Mouse (Mus musculus) left cerebral cortex, postnatal 25 days (tissue): ENCODE results near the gene Zbtb24. TPM values are rescaled to one million over a fixed set of nuclear protein-coding genes. Genes with fewer than 3 reads are reported as not detected.

Source experiments
- DNase-seq, 2 experiments: peaks; one replicate each; pipeline ENCODE4 v3.0.0; 2022; ENCODE audit warnings: low spot score in 2 of 2, mixed read lengths in 1 of 2
- intact Hi-C: fragments of 180-260 bp; cut with DNase I; formaldehyde crosslinking; loops from one replicate; pipeline ENCODE4 v1.15.1; 2025
- total RNA-seq, 2 experiments: library from RNA; stranded (reverse); gene quantifications; 2 replicates each; pipeline ENCODE4 v1.2.3; 2021

Gene Zbtb24
- total RNA-seq, 2 experiments from 2014 or later = 17.4 to 20.0 TPM

DNA sequence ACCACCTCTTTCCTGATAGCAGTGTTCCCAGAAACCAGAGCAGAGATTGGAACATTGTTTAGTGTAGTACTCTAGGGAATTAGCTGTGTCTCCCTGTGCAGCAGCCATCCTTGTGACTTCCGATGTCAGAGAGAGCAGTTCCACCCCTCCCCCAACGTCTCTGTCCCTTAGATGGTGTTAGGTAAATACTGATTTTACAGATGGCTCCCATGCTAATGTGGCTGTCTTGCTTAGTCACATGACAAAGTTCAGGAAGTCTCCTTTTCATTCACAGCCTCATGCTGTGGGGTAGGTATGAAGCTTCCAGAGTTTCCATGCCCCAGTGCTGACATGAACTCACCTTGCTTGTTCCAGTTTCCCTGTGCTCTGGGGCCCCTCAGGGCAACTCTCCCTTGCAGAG, 10.3 kb downstream of the Zbtb24 start:
- intact Hi-C loops = no loop called here
- no peak for DNase-seq

DNA sequence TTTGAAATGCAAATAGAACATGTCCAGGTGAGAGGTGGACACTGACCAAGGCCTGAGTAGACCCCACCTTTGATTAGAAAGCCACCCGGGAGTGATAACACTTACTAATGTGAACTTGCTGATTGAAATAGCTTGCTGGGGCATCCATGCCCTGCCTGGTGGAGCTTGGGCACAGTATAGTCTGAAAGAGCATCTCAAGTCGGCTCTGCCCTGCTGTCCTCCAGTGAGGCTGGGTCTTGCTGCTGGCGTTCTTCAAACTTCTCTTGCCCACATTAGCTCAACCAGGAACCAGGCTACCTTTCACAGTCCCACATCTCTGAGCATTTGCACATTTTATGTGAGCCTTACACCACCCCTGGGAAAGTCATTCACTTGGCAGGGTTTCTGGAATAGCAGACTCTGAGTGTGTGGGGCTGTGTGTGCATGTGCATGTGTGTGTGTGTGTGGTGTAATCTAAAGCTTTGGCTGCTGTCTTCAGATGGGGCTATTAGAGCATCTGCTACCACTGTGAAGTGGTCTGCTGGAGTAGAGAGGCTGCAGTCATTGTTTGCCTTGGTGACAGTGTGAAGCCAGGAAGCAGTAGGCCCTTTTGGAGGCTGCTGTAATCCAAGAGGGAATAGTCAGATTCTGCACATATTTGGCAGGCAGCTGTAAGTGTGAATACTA, 11.0 kb downstream of the Zbtb24 start:
- peak in 1 of 2 experiments; percentile 66 for DNase-seq
- intact Hi-C loops = no loop called here

GRCm38 (mm10) chr10:41464401-41464955, 14.3 kb downstream of the Zbtb24 start:
- intact Hi-C loops = no loop called here
- no peak for DNase-seq

DNA sequence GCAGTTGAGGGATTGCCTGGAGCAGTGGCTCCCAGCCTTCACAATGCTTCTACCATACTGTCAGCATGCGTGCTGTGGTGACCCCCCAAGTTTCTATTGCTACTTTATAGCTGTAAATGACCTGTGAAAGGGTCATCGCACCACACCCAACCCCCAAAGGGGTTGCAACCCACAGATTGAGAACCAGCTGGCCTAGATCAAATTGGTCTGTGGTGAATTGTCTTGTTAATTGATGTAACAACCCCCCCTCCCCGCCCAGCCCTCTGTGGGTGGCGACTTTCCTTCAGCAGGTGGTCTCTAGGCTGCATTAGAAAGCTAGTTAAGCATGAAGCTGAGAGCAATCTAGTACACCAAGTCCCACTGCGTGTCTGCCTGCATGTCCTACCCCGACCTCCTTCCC, 17.1 kb downstream of the Zbtb24 start:
- DNase-seq = no peak
- intact Hi-C loops = no loop called here

DNA sequence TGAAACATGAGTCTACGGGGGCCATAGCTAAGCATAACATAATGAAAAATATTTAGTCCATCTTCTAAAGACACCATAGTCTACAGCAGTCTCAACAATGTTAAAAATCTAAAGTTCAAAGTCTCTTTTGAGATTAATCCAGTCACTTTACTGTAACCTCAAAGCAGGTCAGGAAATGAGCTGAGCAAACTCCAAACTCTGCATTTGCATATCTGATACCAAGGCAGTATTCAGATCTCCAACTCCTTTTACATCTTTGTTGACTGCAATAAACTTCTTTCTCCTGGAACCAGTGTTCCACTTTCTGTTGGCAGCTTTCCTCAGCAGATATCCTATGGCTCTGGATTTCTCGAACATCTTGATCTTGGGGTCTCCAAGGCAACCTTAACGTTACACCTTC, 20.5 kb downstream of the Zbtb24 start:
- no peak for DNase-seq
- intact Hi-C loops = no loop called here

DNA sequence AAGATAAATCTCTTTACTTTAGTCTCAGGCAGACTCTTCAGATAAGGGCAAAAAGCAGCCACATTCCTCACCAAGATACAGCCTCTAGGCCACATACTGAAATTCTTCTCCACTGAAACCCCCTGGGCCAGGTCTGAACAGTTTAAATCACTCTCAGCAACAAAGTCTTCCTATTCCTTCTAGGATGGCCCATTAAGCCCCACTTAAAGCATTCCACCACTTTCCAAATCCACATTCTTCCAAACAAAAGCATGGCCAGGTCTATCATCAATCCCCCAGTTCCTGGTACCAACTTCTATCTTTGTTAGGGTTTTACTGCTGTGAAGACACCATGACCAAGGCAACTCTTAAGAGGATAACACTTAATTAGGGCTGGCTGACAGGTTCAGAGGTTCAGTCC, 22.4 kb downstream of the Zbtb24 start:
- DNase-seq = no peak
- intact Hi-C loops = no loop called here

DNA sequence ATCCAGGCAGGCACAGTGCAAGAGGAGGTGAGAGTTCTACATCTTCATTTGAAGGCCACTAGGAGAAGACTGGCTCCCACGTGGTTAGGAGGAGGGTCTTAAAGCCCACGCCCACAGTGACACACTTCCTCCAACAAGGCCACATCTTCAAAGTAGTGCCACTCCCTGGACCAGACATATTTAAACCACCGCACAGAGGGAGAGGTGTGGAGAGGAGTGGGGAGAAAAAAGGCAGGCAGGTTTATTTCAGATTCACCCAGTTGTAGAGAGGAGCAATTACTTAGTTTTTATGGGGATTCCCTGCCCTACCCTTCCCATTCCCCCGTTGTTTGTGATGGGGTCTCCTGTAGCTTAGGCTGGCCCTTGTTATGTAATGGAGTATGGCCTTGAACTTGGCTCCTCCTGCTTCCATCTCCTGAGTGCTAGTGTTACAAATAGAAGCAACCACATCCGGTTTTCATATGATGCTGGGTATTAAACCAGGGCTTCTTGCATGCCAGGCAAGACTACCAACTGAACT, 22.8 kb downstream of the Zbtb24 start:
- intact Hi-C loops = no loop called here
- DNase-seq = no peak

DNA sequence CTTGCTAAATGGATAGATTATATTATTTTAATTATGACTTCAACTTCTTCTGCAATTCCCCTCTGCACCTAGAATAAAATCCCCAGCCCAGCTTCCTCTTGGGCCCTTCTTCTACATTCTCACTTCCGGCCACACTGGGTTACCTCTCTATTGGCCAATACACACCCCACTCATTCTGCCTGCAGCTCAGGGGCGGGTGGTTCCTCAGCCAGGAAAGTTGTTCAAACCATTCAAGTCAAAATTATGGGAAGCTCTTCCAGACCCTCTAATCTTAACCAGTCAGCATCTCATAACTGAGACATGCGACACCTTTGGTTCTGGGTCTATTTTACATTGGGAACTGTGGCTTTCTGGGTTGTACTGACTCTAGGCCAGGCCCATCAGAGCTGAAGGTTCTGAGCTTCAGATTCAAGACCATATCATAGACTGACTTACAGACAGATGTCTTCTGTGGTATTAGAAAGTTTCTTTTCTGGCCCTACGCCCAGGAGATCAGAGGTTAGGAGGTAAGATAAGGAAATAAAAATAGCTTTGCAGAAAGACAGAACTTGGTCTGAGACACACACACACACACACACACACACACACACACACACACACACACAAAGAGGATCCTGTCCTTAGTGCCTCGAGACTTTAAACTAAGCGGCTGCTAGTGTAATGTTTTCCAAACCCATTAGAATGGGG, 23.7 kb downstream of the Zbtb24 start:
- intact Hi-C loops = no loop called here
- no peak for DNase-seq

GRCm38 (mm10) chr10:41474981-41475391, 24.8 kb downstream of the Zbtb24 start:
- no peak for DNase-seq
- intact Hi-C loops = no loop called here

GRCm38 (mm10) chr10:41476171-41477017, 26.2 kb downstream of the Zbtb24 start, which contains the start of gene Mical1:
Mical1 (plus strand) TSS chr10:41476314.
- intact Hi-C loops = no loop called here
- DNase-seq = peak; percentile 26 to 54

DNA sequence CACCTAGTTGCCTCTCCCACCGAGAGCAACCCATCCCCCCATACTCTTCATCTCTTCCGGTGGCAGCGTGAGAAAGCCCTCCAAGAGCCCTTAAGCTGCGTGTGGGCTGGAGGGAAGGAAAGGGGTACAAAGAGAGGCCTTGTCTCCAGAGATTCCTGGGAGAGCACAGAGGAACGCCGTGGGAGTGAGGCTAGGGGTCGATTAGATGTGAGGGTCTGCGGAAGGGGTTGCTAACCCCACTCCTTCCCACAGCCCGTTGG, 26.8 kb downstream of the Zbtb24 start:
- DNase-seq = no peak
- intact Hi-C loops = no loop called here

DNA sequence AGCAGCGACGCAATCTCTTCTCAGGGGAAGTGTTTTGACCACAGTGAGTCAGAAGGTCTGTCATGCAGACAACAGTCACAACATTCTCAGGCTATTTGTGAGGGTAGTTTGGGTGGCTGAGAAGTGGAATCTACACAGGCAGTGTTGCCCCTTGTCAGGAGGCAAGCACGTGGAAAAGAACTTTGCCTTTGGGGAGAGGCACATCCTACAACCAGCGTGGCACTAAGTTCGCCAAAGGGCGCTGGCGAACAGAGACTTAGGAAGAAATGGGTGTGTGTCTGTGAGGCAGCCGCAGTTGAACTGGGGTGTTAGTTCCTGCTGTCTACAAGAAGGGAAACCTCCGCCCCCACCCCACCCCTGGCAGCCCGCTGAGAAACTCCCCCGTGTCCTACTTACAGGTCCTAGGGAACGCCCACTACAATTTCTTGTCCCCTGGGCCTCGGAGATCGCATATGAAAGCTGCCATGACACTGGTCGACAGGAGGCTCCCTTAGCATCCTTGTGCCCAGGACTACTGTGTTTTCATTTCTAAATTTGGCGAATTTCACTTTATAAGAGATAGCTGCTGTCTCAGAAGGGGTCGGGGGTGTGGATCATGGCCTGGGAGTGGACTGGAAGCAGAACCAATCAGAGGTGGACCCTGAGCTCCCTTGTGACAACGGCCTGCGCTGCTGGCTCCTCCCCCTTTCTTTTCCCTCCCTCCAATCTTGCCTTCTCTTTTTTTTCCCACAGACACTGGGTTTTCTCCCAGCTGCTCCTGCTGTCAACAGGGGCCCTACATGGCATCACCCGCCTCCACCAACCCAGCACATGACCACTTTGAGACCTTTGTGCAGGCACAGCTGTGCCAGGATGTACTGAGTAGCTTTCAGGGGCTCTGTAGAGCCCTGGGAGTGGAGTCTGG, 27.3 kb downstream of the Zbtb24 start:
- DNase-seq = peak; percentile 47 to 71
- intact Hi-C loops = no loop called here

DNA sequence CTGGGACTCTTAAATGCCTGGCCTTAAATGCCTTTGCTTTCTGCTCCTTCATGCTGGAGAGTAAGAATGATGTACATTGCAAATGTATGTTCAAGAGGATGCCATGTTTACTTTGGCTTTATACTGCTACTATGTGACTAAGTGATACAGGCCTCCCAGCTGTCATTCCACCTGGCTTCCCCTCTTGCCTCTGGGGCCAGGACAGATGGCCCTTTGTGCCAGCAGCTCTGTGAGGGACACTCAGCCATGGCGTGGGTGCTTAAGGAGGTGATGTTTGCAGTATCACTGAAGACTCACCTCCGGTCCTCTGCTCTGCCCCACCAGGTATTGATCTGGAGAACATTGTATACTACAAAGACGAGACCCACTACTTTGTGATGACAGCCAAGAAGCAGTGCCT, 29.8 kb downstream of the Zbtb24 start:
- intact Hi-C loops = no loop called here

GRCm38 (mm10) chr10:41480938-41481880, 31.0 kb downstream of the Zbtb24 start:
- no peak for DNase-seq
- intact Hi-C loops = no loop called here

More for the DNA sequence above, 29.8 kb downstream of the Zbtb24 start:
- no peak for DNase-seq

GRCm38 (mm10) chr10:41482446-41482845, 32.3 kb downstream of the Zbtb24 start:
- no peak for DNase-seq
- intact Hi-C loops = no loop called here

GRCm38 (mm10) chr10:41485778-41486177, 35.6 kb downstream of the Zbtb24 start:
- intact Hi-C loops = no loop called here
- no peak for DNase-seq

GRCm38 (mm10) chr10:41486506-41487170, 36.5 kb downstream of the Zbtb24 start:
- DNase-seq = no peak
- intact Hi-C loops = no loop called here

DNA sequence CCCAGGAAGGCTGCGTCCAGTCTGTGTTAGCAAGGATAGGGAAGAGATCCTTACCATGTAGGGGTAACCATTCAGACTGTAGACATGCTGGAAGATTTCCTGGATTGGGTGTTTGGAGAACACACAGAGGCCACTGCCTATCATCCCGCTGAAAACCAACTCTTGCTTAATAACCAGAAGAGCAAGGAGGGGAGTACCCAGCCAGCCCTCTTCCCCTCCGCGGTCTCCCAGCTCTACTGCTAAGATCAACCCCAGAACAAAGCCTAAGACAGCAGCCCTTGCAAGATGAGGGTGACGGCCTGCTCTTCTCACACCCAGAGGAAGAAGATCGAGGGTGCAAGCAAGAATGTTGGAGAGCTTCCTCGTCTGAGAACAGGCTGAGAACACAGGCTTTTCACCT, 38.7 kb downstream of the Zbtb24 start:
- DNase-seq = no peak
- intact Hi-C loops = no loop called here
